In the genomic region with DNA sequence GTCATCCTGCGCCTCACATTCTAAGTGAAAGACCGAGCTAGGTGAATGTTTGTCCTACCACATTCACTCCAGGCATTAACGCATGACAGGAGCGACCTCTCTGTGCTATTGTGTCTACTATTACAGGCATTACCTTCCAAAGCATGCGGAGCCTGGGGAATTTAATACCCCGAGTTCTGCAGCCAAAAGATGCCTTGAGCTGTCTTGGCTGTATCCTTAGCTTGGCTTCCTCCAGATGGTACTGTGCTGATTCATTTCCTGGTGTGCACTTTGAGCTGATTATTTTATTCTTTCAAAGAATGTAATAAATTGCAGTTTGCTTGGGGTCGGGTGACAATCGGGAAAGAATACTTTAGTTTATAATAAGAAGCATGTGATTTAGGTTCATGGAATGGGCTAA, we compare ENCODE assay signal across 12 mouse cellular contexts.
A peak's percentile ranks its signal among the peaks of the same experiment; 100 is the strongest.
DNase-seq lines count a peak whose midpoint lies in the region; ATAC-seq lines count a peak whose summit lies in the region.
"Had no signal": no experiment of that assay in that cellular context is flagged by ENCODE, and none has a peak within 500 bp of the region (broad histone marks: within the 10 kb centered on the region; RNA-seq: fewer than 3 reads in every experiment).

No protein-coding gene starts in this region.

- whole genome bisulfite sequencing in embryonic facial prominence, embryonic 11.5 days: 29% methylated on average over 8 of the region's 8 CpGs
- WGBS in kidney, embryonic 16.5 days: 21% methylated on average over 8 of the region's 8 CpGs
- WGBS in midbrain, embryonic 16.5 days: 66% methylated on average over 8 of the region's 8 CpGs

- H3K36me3 ChIP-seq in embryonic facial prominence, embryonic 11.5 days (replicated peaks; ENCODE audit: control insufficient read depth, insufficient read depth, low read depth, low read length): no peaks in the 10 kb centered on the region
- no peaks in the 10 kb centered on the region for H3K36me3 ChIP-seq in kidney, embryonic 16.5 days (ENCODE audit: insufficient read depth, low read length)
- no peaks in the 10 kb centered on the region for H3K36me3 ChIP-seq in midbrain, embryonic 16.5 days (ENCODE audit: control insufficient read depth, insufficient read depth, low read length)
- H3K36me3 ChIP-seq: heart, embryonic 13.5 days; limb, embryonic 15.5 days had no signal

- no peak overlapping the region for H3K4me3 ChIP-seq in embryonic facial prominence, embryonic 11.5 days (ENCODE audit: low read depth, low read length)
- no peak overlapping the region for H3K4me3 ChIP-seq in kidney, embryonic 16.5 days (ENCODE audit: low read length)
- H3K4me3 ChIP-seq in midbrain, embryonic 16.5 days (ENCODE audit: low read depth, low read length): no peak overlapping the region
- H3K4me3 ChIP-seq: heart, embryonic 13.5 days; left cerebral cortex, adult 2 months; limb, embryonic 15.5 days had no signal

- no peak overlapping the region for H3K27ac ChIP-seq in embryonic facial prominence, embryonic 11.5 days (replicated peaks; ENCODE audit: low read depth, low read length)
- H3K27ac ChIP-seq in kidney, embryonic 16.5 days (ENCODE audit: low read length): peak overlapping the region; percentile 1; the same call in 1 of the 2 replicates
- no peak overlapping the region for H3K27ac ChIP-seq in midbrain, embryonic 16.5 days (ENCODE audit: low read length)
- H3K27ac ChIP-seq: heart, embryonic 13.5 days; left cerebral cortex, adult 2 months; limb, embryonic 15.5 days had no signal

- H3K4me1 ChIP-seq in embryonic facial prominence, embryonic 11.5 days (ENCODE audit: control insufficient read depth, insufficient read depth, low read length): no peaks in the 10 kb centered on the region
- peaks cover 10% of the 10 kb centered on the region for H3K4me1 ChIP-seq in kidney, embryonic 16.5 days (ENCODE audit: insufficient read depth, low read length)
- peaks cover 4% of the 10 kb centered on the region; the same call in 1 of the 2 replicates for H3K4me1 ChIP-seq in midbrain, embryonic 16.5 days (ENCODE audit: control insufficient read depth, insufficient read depth, low read length)
- H3K4me1 ChIP-seq: heart, embryonic 13.5 days had no signal

- H3K4me2 ChIP-seq in embryonic facial prominence, embryonic 11.5 days (ENCODE audit: low read depth, low read length): no peak overlapping the region
- H3K4me2 ChIP-seq in kidney, embryonic 16.5 days (replicated peaks; ENCODE audit: low read depth, low read length): 0 out of 2 replicates have a peak overlapping the region, but pooled peaks have one; percentile 10
- H3K4me2 ChIP-seq in midbrain, embryonic 16.5 days (ENCODE audit: low read length): no peak overlapping the region
- H3K4me2 ChIP-seq: heart, embryonic 13.5 days; limb, embryonic 15.5 days had no signal

- no peaks in the 10 kb centered on the region for H3K9me3 ChIP-seq in embryonic facial prominence, embryonic 11.5 days (replicated peaks; ENCODE audit: control insufficient read depth, low read length)
- H3K9me3 ChIP-seq in kidney, embryonic 16.5 days (ENCODE audit: low read length): no peaks in the 10 kb centered on the region
- no peaks in the 10 kb centered on the region for H3K9me3 ChIP-seq in midbrain, embryonic 16.5 days (replicated peaks; ENCODE audit: control insufficient read depth, low read length, poor library complexity, severe bottlenecking)
- H3K9me3 ChIP-seq: heart, embryonic 13.5 days; limb, embryonic 15.5 days had no signal

- DNase-seq in frontal cortex, postnatal 14 days (ENCODE audit: low spot score in 2 of 2): no peak
- peak; percentile 20 for DNase-seq in 416B (ENCODE audit: low read depth)
- DNase-seq in embryonic facial prominence, embryonic 11.5 days (ENCODE audit: low spot score): peak; percentile 73
- no peak for DNase-seq in ovary, postnatal 14 days (ENCODE audit: low spot score)
- DNase-seq in adrenal gland, postnatal 36 days: no peak

- ATAC-seq in frontal cortex, adult (ENCODE audit: low TSS enrichment): peak; percentile 72; the same call in 1 of the 2 replicates
- ATAC-seq in embryonic facial prominence, embryonic 11.5 days (replicated peaks; ENCODE audit: insufficient number of reproducible peaks, low FRiP score, low TSS enrichment, low read depth): 0 out of 2 replicates have a peak, but pooled peaks have one; percentile 47
- peak; percentile 84 for ATAC-seq in kidney, embryonic 16.5 days (ENCODE audit: low FRiP score, low TSS enrichment)
- no peak for ATAC-seq in midbrain, embryonic 16.5 days
- ATAC-seq: hindbrain, embryonic 16.5 days had no signal

- H3K9ac ChIP-seq in embryonic facial prominence, embryonic 11.5 days (replicated peaks; ENCODE audit: low read length): no peak overlapping the region
- H3K9ac ChIP-seq in kidney, embryonic 16.5 days (replicated peaks; ENCODE audit: low read length): no peak overlapping the region
- H3K9ac ChIP-seq in midbrain, embryonic 16.5 days (ENCODE audit: low read depth, low read length): no peak overlapping the region
- H3K9ac ChIP-seq: heart, embryonic 13.5 days; limb, embryonic 15.5 days had no signal

- H3K27me3 ChIP-seq in embryonic facial prominence, embryonic 11.5 days (ENCODE audit: control insufficient read depth, insufficient read depth, low read length): no peaks in the 10 kb centered on the region
- H3K27me3 ChIP-seq in kidney, embryonic 16.5 days (ENCODE audit: insufficient read depth, low read length): no peaks in the 10 kb centered on the region
- no peaks in the 10 kb centered on the region for H3K27me3 ChIP-seq in midbrain, embryonic 16.5 days (ENCODE audit: control insufficient read depth, insufficient read depth, low read depth, low read length)
- H3K27me3 ChIP-seq: heart, embryonic 13.5 days; limb, embryonic 15.5 days had no signal

Comparison
In these comparisons a context has a peak if more than half of its experiments do, and no peak if none do; other contexts are left out.
1. DNase-seq: peak in 416B (single experiment) and embryonic facial prominence, embryonic 11.5 days (single experiment); none in frontal cortex, postnatal 14 days (0 of 2), ovary, postnatal 14 days (single experiment) and adrenal gland, postnatal 36 days (0 of 2).